ENCODE assay signal across 24 mouse cellular contexts in the genomic region with DNA sequence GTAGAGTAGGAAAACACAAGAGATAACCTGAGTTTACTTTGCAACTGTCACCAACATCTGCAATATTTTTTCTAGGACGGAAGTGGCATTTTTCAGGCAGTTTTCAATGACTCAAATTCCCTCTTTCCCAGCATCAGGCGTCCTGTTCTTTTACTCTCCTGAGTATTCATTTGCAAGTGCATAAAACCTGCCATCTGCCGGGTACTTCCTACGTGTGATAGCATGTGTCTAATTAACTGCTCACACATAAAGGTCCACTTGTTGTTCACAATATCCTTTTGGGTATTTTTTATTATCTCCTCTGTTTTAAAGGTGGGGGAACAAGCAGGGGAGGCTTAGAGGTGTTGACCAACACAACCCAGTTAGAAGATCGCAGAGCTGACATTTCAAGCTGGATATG. TPM values are rescaled to one million over a fixed set of nuclear protein-coding genes. Genes with fewer than 3 reads are reported as not detected.
"Had no signal": no experiment of that assay in that cellular context is flagged by ENCODE, and none has a peak within 500 bp of the region (broad histone marks: within the 10 kb centered on the region; RNA-seq: fewer than 3 reads in every experiment).

No protein-coding gene starts in this region.

- H3K27ac ChIP-seq: lung, embryonic 15.5 days; macrophage; midbrain, embryonic 13.5 days; midbrain, embryonic 15.5 days; neural tube, embryonic 12.5 days had no signal

- H3K36me3 ChIP-seq: lung, embryonic 15.5 days; midbrain, embryonic 13.5 days; midbrain, embryonic 15.5 days; neural tube, embryonic 12.5 days had no signal

- H3K9ac ChIP-seq: lung, embryonic 15.5 days; midbrain, embryonic 13.5 days; midbrain, embryonic 15.5 days; neural tube, embryonic 12.5 days had no signal

- H3K27me3 ChIP-seq: lung, embryonic 15.5 days; megakaryocyte, embryonic 14.5 days; midbrain, embryonic 13.5 days; midbrain, embryonic 15.5 days; neural tube, embryonic 12.5 days had no signal

- H3K4me3 ChIP-seq: lung, embryonic 15.5 days; megakaryocyte, embryonic 14.5 days; midbrain, embryonic 13.5 days; midbrain, embryonic 15.5 days; neural tube, embryonic 12.5 days had no signal

- H3K4me2 ChIP-seq: lung, embryonic 15.5 days; midbrain, embryonic 11.5 days; midbrain, embryonic 13.5 days; midbrain, embryonic 15.5 days; neural tube, embryonic 12.5 days had no signal

- H3K4me1 ChIP-seq: lung, embryonic 15.5 days; midbrain, embryonic 15.5 days; neural tube, embryonic 12.5 days had no signal

- ATAC-seq: lung, postnatal 0 days; midbrain, embryonic 13.5 days; midbrain, embryonic 15.5 days had no signal

- H3K9me3 ChIP-seq: lung, embryonic 15.5 days; midbrain, embryonic 13.5 days; midbrain, embryonic 15.5 days; neural tube, embryonic 12.5 days had no signal

- DNase-seq: lung, adult 2 months; lung, postnatal 14 days; lung, postnatal 36 days; retina, postnatal 1 day; right cerebral cortex, adult 18-20 months; right cerebral cortex, postnatal 25 days; right cerebral cortex, postnatal 4 days; spleen, adult 18-20 months; thymus, adult 18-20 months; thymus, postnatal 14 days; thymus, postnatal 36 days had no signal

RNA-seq across cellular contexts. Expression of a gene that starts 41.4 kb away (rescaled TPM):
- total RNA-seq: megakaryocyte progenitor cell, adult 5-6 weeks; monocyte, adult 5-6 weeks; neutrophil, adult 5-6 weeks had no signal
- polyA plus RNA-seq: macrophage; midbrain, embryonic 11.5 days; midbrain, embryonic 13.5 days; midbrain, postnatal 0 days; neural tube, embryonic 12.5 days; neural tube, embryonic 14.5 days had no signal
